Mouse (Mus musculus): ENCODE data around the gene Cers3.

Gene Cers3

DNA sequence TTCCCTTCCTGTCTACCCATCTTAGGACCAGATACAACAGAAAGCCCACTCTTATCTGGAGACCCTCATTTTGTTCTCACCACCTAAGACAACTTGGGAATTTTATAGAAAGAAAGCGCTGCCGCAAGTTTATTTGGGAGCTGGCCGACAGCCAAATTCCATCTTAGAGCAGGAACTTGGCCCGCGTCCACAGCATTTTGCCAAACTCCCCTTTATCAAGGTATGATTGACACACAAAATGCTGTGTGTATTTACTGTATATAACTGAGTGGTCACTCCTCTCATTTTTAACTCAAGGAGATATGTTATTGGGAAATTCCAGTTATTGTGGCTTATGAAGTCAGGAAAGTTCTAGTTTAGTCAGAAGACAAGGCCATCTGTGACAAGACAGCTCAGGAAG lies 88.0 kb downstream of the Cers3 start:
- no peaks in the 10 kb centered on the region for H3K4me1 ChIP-seq (replicated peaks; ENCODE audit: low read depth, low read length)
- H3K36me3 ChIP-seq (ENCODE audit: insufficient read depth, low read length): no peaks in the 10 kb centered on the region
- H3K27me3 ChIP-seq (ENCODE audit: insufficient read depth, low read length): peaks cover 7% of the 10 kb centered on the region
- H3K4me3 ChIP-seq (replicated peaks; ENCODE audit: low read length): no peak overlapping the region
- no peaks in the 10 kb centered on the region for H3K9me3 ChIP-seq (ENCODE audit: low read length)
- TF ChIP-seq POU5F1 (IDR thresholded peaks at IDR 0.05; ENCODE audit: borderline replicate concordance, low read length) (no peak), NANOG (IDR thresholded peaks at IDR 0.05; ENCODE audit: borderline replicate concordance, low read length) (no peak), CTCF (conservative IDR thresholded peaks at IDR 0.05; ENCODE audit: low read length) (no peak)

GRCm38 (mm10) chr7:66839463-66840007 lies 96.2 kb downstream of the Cers3 start, which contains the start of gene Adamts17:
Adamts17 (plus strand) TSS chr7:66839735.
- Histone ChIP-seq H3K4me3 (replicated peaks; ENCODE audit: low read length) (peak within 1 kb of the TSS; percentile 83), H3K27me3 (ENCODE audit: insufficient read depth, low read length) (peaks cover 50% of the 10 kb centered on the region), H3K36me3 (ENCODE audit: insufficient read depth, low read length) (no peaks in the 10 kb centered on the region), H3K4me1 (replicated peaks; ENCODE audit: low read depth, low read length) (peaks cover 4% of the 10 kb centered on the region; the same call in 1 of the 2 replicates), H3K9me3 (ENCODE audit: low read length) (no peaks in the 10 kb centered on the region)
- TF ChIP-seq POU5F1 (IDR thresholded peaks at IDR 0.05; ENCODE audit: borderline replicate concordance, low read length): no peak
- TF ChIP-seq CTCF (conservative IDR thresholded peaks at IDR 0.05; ENCODE audit: low read length): peak; percentile 44
- no peak for TF ChIP-seq NANOG (IDR thresholded peaks at IDR 0.05; ENCODE audit: borderline replicate concordance, low read length)

DNA sequence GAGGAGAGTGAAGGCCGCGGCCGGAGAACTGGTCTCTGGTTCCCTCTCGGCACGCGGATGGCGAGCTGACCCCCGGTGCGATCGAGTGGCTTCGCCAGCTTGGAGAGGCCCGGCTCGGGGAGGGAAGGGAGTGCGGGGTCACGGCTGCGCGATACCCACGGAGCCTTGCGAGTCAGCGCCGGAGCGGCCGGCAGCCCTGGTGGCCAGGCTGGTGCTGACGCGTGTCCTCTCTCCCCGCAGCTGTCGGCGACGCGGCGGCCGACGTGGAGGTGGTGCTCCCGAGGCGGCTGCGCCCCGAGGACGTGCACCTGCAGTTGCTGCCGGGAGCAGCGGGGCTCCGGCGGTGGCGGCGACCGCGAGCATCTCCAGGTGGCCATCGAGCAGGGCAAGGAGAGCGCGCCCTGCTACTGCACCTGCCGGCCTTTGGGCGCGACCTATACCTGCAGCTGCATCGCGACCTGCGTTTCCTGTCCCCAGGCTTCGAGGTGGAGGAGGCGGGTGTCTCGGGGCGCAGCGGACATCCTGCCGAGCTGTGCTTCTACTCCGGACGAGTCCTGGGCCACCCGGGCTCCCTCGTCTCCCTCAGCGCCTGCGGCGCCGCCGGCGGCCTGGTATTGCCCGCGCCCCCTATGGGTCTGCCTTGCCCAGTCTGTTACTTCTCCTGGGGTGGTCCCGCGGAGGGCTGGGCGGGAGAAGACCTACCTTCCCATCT lies 96.9 kb downstream of the Cers3 start:
- peaks cover 4% of the 10 kb centered on the region; the same call in 1 of the 2 replicates for H3K4me1 ChIP-seq (replicated peaks; ENCODE audit: low read depth, low read length)
- no peak for TF ChIP-seq POU5F1 (IDR thresholded peaks at IDR 0.05; ENCODE audit: borderline replicate concordance, low read length)
- no peak for TF ChIP-seq NANOG (IDR thresholded peaks at IDR 0.05; ENCODE audit: borderline replicate concordance, low read length)
- no peak for TF ChIP-seq CTCF (conservative IDR thresholded peaks at IDR 0.05; ENCODE audit: low read length)
- H3K27me3 ChIP-seq (ENCODE audit: insufficient read depth, low read length): peaks cover 45% of the 10 kb centered on the region
- no peaks in the 10 kb centered on the region for H3K9me3 ChIP-seq (ENCODE audit: low read length)
- H3K36me3 ChIP-seq (ENCODE audit: insufficient read depth, low read length): no peaks in the 10 kb centered on the region
- peak overlapping the region; percentile 83 for H3K4me3 ChIP-seq (replicated peaks; ENCODE audit: low read length)

GRCm38 (mm10) chr7:66841165-66841564 lies 97.9 kb downstream of the Cers3 start:
- TF ChIP-seq POU5F1 (IDR thresholded peaks at IDR 0.05; ENCODE audit: borderline replicate concordance, low read length): no peak
- TF ChIP-seq CTCF (conservative IDR thresholded peaks at IDR 0.05; ENCODE audit: low read length): no peak
- no peak for TF ChIP-seq NANOG (IDR thresholded peaks at IDR 0.05; ENCODE audit: borderline replicate concordance, low read length)
- Histone ChIP-seq H3K9me3 (ENCODE audit: low read length) (no peaks in the 10 kb centered on the region), H3K4me1 (replicated peaks; ENCODE audit: low read depth, low read length) (peaks cover 4% of the 10 kb centered on the region; the same call in 1 of the 2 replicates), H3K4me3 (replicated peaks; ENCODE audit: low read length) (no peak overlapping the region), H3K36me3 (ENCODE audit: insufficient read depth, low read length) (no peaks in the 10 kb centered on the region), H3K27me3 (ENCODE audit: insufficient read depth, low read length) (peaks cover 47% of the 10 kb centered on the region)

GRCm38 (mm10) chr7:66842021-66842420 lies 98.7 kb downstream of the Cers3 start:
- peaks cover 47% of the 10 kb centered on the region for H3K27me3 ChIP-seq (ENCODE audit: insufficient read depth, low read length)
- peaks cover 4% of the 10 kb centered on the region; the same call in 1 of the 2 replicates for H3K4me1 ChIP-seq (replicated peaks; ENCODE audit: low read depth, low read length)
- H3K9me3 ChIP-seq (ENCODE audit: low read length): no peaks in the 10 kb centered on the region
- TF ChIP-seq CTCF (conservative IDR thresholded peaks at IDR 0.05; ENCODE audit: low read length) (peak; percentile 58), POU5F1 (IDR thresholded peaks at IDR 0.05; ENCODE audit: borderline replicate concordance, low read length) (no peak)
- no peaks in the 10 kb centered on the region for H3K36me3 ChIP-seq (ENCODE audit: insufficient read depth, low read length)
- no peak overlapping the region for H3K4me3 ChIP-seq (replicated peaks; ENCODE audit: low read length)

GRCm38 (mm10) chr7:66843846-66844245 lies 100.5 kb downstream of the Cers3 start:
- Histone ChIP-seq H3K9me3 (ENCODE audit: low read length) (no peaks in the 10 kb centered on the region), H3K4me3 (replicated peaks; ENCODE audit: low read length) (no peak overlapping the region), H3K4me1 (replicated peaks; ENCODE audit: low read depth, low read length) (peaks cover 4% of the 10 kb centered on the region; the same call in 1 of the 2 replicates), H3K27me3 (ENCODE audit: insufficient read depth, low read length) (peaks cover 35% of the 10 kb centered on the region), H3K36me3 (ENCODE audit: insufficient read depth, low read length) (no peaks in the 10 kb centered on the region)
- TF ChIP-seq POU5F1 (IDR thresholded peaks at IDR 0.05; ENCODE audit: borderline replicate concordance, low read length) (no peak), CTCF (conservative IDR thresholded peaks at IDR 0.05; ENCODE audit: low read length) (no peak), NANOG (IDR thresholded peaks at IDR 0.05; ENCODE audit: borderline replicate concordance, low read length) (no peak)

- TF ChIP-seq NANOG (IDR thresholded peaks at IDR 0.05; ENCODE audit: borderline replicate concordance, low read length) (no peak), POU5F1 (IDR thresholded peaks at IDR 0.05; ENCODE audit: borderline replicate concordance, low read length) (no peak)
- Histone ChIP-seq H3K27me3 (ENCODE audit: insufficient read depth, low read length) (peaks cover 12% of the 10 kb centered on the region), H3K4me3 (replicated peaks; ENCODE audit: low read length) (no peak overlapping the region), H3K36me3 (ENCODE audit: insufficient read depth, low read length) (no peaks in the 10 kb centered on the region), H3K9me3 (ENCODE audit: low read length) (no peaks in the 10 kb centered on the region), H3K4me1 (replicated peaks; ENCODE audit: low read depth, low read length) (no peaks in the 10 kb centered on the region)
Measured at GRCm38 (mm10) chr7:66846582-66846981, 103.3 kb downstream of the Cers3 start.

GRCm38 (mm10) chr7:66847299-66847698 lies 104.0 kb downstream of the Cers3 start:
- Histone ChIP-seq H3K27me3 (ENCODE audit: insufficient read depth, low read length) (peaks cover 9% of the 10 kb centered on the region), H3K9me3 (ENCODE audit: low read length) (no peaks in the 10 kb centered on the region), H3K4me1 (replicated peaks; ENCODE audit: low read depth, low read length) (no peaks in the 10 kb centered on the region), H3K36me3 (ENCODE audit: insufficient read depth, low read length) (no peaks in the 10 kb centered on the region), H3K4me3 (replicated peaks; ENCODE audit: low read length) (no peak overlapping the region)
- TF ChIP-seq CTCF (conservative IDR thresholded peaks at IDR 0.05; ENCODE audit: low read length) (no peak), POU5F1 (IDR thresholded peaks at IDR 0.05; ENCODE audit: borderline replicate concordance, low read length) (no peak)
